Comparison of ENCODE assay signal across 13 mouse cellular contexts in the genomic region with DNA sequence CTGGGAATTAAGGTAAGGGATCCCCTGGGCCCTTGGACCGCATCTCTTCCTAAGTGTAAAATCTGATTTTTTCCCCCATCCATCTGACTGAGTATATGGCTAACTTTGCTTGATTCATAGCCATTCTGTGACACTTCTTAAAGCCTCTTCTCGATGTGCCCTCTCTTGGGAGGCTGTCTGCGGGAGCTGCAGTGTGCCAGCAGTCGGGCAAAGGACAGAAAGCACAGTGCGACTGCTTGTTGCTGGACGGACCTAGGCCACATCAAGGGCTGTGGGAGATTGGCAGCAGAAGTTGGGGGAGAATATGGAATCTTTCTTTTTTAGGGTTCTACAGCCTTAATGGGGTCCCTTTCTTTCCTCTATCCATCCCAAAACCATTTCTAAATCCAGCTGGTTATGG. TPM values are rescaled to one million over a fixed set of nuclear protein-coding genes. Genes with fewer than 3 reads are reported as not detected.
A peak's percentile ranks its signal among the peaks of the same experiment; 100 is the strongest.
DNase-seq lines count a peak whose midpoint lies in the region; ATAC-seq lines count a peak whose summit lies in the region.
"Had no signal": no experiment of that assay in that cellular context is flagged by ENCODE, and none has a peak within 500 bp of the region (broad histone marks: within the 10 kb centered on the region; RNA-seq: fewer than 3 reads in every experiment).

No protein-coding gene starts in this region.

- peaks cover 31% of the 10 kb centered on the region for H3K4me1 ChIP-seq in heart, embryonic 11.5 days (ENCODE audit: control insufficient read depth, insufficient read depth, low read length)
- H3K4me1 ChIP-seq in midbrain, embryonic 14.5 days (ENCODE audit: control insufficient read depth, insufficient read depth, low read length), result peaks cover 29% of the 10 kb centered on the region
- H3K4me1 ChIP-seq in midbrain, embryonic 15.5 days, result peaks cover 33% of the 10 kb centered on the region
- peaks cover 44% of the 10 kb centered on the region for H3K4me1 ChIP-seq in neural tube, embryonic 15.5 days

- no peak overlapping the region for H3K27ac ChIP-seq in heart, embryonic 11.5 days (ENCODE audit: low read depth, low read length)
- no peak overlapping the region for H3K27ac ChIP-seq in midbrain, embryonic 14.5 days (replicated peaks; ENCODE audit: low read depth, low read length)
- no peak overlapping the region for H3K27ac ChIP-seq in midbrain, embryonic 15.5 days
- H3K27ac ChIP-seq in neural tube, embryonic 15.5 days (replicated peaks), result no peak overlapping the region

- no peaks in the 10 kb centered on the region for H3K27me3 ChIP-seq in heart, embryonic 11.5 days (ENCODE audit: control insufficient read depth, insufficient read depth, low read length)
- H3K27me3 ChIP-seq in midbrain, embryonic 14.5 days (ENCODE audit: control insufficient read depth, insufficient read depth, low read length), result no peaks in the 10 kb centered on the region
- H3K27me3 ChIP-seq in midbrain, embryonic 15.5 days (replicated peaks), result no peaks in the 10 kb centered on the region
- H3K27me3 ChIP-seq in neural tube, embryonic 15.5 days (replicated peaks), result no peaks in the 10 kb centered on the region

- no peak overlapping the region for H3K4me3 ChIP-seq in heart, embryonic 11.5 days (ENCODE audit: low read depth, low read length)
- H3K4me3 ChIP-seq in midbrain, embryonic 14.5 days (replicated peaks; ENCODE audit: low read depth, low read length), result no peak overlapping the region
- no peak overlapping the region for H3K4me3 ChIP-seq in midbrain, embryonic 15.5 days
- H3K4me3 ChIP-seq in neural tube, embryonic 15.5 days (replicated peaks), result no peak overlapping the region

- H3K9me3 ChIP-seq in heart, embryonic 11.5 days (replicated peaks; ENCODE audit: control insufficient read depth, low read length), result no peaks in the 10 kb centered on the region
- H3K9me3 ChIP-seq in midbrain, embryonic 14.5 days (ENCODE audit: control insufficient read depth, low read length), result no peaks in the 10 kb centered on the region
- no peaks in the 10 kb centered on the region for H3K9me3 ChIP-seq in midbrain, embryonic 15.5 days
- H3K9me3 ChIP-seq in neural tube, embryonic 15.5 days (replicated peaks), result no peaks in the 10 kb centered on the region
- H3K9me3 ChIP-seq: G1E had no signal

- H3K4me2 ChIP-seq in heart, embryonic 11.5 days, result no peak overlapping the region; the same call in 1 of the 2 replicates
- H3K4me2 ChIP-seq in midbrain, embryonic 14.5 days (ENCODE audit: low read length), result 0 out of 2 replicates have a peak overlapping the region, but pooled peaks have one; percentile 17
- H3K4me2 ChIP-seq in midbrain, embryonic 15.5 days, result no peak overlapping the region
- H3K4me2 ChIP-seq in neural tube, embryonic 15.5 days, result 0 out of 2 replicates have a peak overlapping the region, but pooled peaks have one; percentile 86

- intact Hi-C loops in heart, postnatal 36 days (cut with DNase I), result loop anchor here (5.0 kb wide), 2 partner anchors 163 to 1382 kb away; no protein-coding TSS in a partner anchor

- DNase-seq in heart, postnatal 36 days, result no peak
- peak; percentile 53 for DNase-seq in kidney, adult 9 months
- no peak for DNase-seq in kidney, postnatal 4 days
- no peak for DNase-seq in midbrain, embryonic 14.5 days
- DNase-seq: adrenal gland, postnatal 14 days; cerebellum, postnatal 10 days; gastrocnemius, postnatal 36 days; layer of hippocampus, postnatal 36 days; thymus, adult 2 months had no signal

- WGBS in heart, embryonic 11.5 days (ENCODE audit: insufficient replicate concordance), result 75% methylated on average over 6 of the region's 6 CpGs
- WGBS in midbrain, embryonic 14.5 days, result 69% methylated on average over 6 of the region's 6 CpGs
- 81% methylated on average over 6 of the region's 6 CpGs for WGBS in midbrain, embryonic 15.5 days
- 73% methylated on average over 6 of the region's 6 CpGs for WGBS in neural tube, embryonic 15.5 days

- ATAC-seq in heart, embryonic 11.5 days (replicated peaks; ENCODE audit: insufficient number of reproducible peaks, low FRiP score, low TSS enrichment), result no peak
- ATAC-seq in midbrain, embryonic 14.5 days (ENCODE audit: low FRiP score, low TSS enrichment), result no peak
- no peak for ATAC-seq in midbrain, embryonic 15.5 days (replicated peaks)
- ATAC-seq in neural tube, embryonic 15.5 days (ENCODE audit: low FRiP score), result no peak

- 0 out of 2 replicates have a peak overlapping the region, but pooled peaks have one; percentile 24 for H3K9ac ChIP-seq in heart, embryonic 11.5 days (ENCODE audit: low read depth, low read length)
- H3K9ac ChIP-seq in midbrain, embryonic 14.5 days (replicated peaks; ENCODE audit: low read length), result peak overlapping the region; percentile 23; the same call in 1 of the 2 replicates
- no peak overlapping the region for H3K9ac ChIP-seq in midbrain, embryonic 15.5 days
- no peak overlapping the region for H3K9ac ChIP-seq in neural tube, embryonic 15.5 days (replicated peaks)

- H3K36me3 ChIP-seq in heart, embryonic 11.5 days (ENCODE audit: control insufficient read depth, insufficient read depth, low read length), result peaks cover 4% of the 10 kb centered on the region; the same call in 1 of the 2 replicates
- H3K36me3 ChIP-seq in midbrain, embryonic 14.5 days (ENCODE audit: control insufficient read depth, insufficient read depth, low read length), result peaks cover 24% of the 10 kb centered on the region
- H3K36me3 ChIP-seq in midbrain, embryonic 15.5 days (replicated peaks), result peaks cover 13% of the 10 kb centered on the region; the same call in 1 of the 2 replicates
- H3K36me3 ChIP-seq in neural tube, embryonic 15.5 days, result peaks cover 21% of the 10 kb centered on the region

RNA-seq across cellular contexts. Expression of gene Sufu, which starts 2.7 kb away (rescaled TPM):
- 21.5 and 24.4 TPM in 2 replicates for polyA plus RNA-seq in heart, embryonic 11.5 days (2014; fragmentation: Nextera tagmentation; extraction: Ambion mirVana)
- total RNA-seq in heart, postnatal 36 days (2021), result 10 to 100 TPM; 10.8 to 12.7 TPM
- polyA plus RNA-seq in midbrain, embryonic 14.5 days (2014; fragmentation: Nextera tagmentation; extraction: Ambion mirVana), result 22.0 and 29.1 TPM in 2 replicates
- 24.2 and 24.4 TPM in 2 replicates for polyA plus RNA-seq in midbrain, embryonic 15.5 days (2015; fragmentation: Nextera tagmentation; extraction: Ambion mirVana)
- 18.3 and 21.4 TPM in 2 replicates for polyA plus RNA-seq in neural tube, embryonic 15.5 days (2015; fragmentation: Nextera tagmentation; extraction: Ambion mirVana)

RNA-seq across cellular contexts. Expression of gene Actr1a, which starts 3.8 kb away (rescaled TPM):
- 112 and 130 TPM in 2 replicates for polyA plus RNA-seq in heart, embryonic 11.5 days (2014; fragmentation: Nextera tagmentation; extraction: Ambion mirVana)
- total RNA-seq in heart, postnatal 36 days (2021), result 10 to 100 TPM; 88.4 to 97.0 TPM
- 320 and 379 TPM in 2 replicates for polyA plus RNA-seq in midbrain, embryonic 14.5 days (2014; fragmentation: Nextera tagmentation; extraction: Ambion mirVana)
- 394 and 399 TPM in 2 replicates for polyA plus RNA-seq in midbrain, embryonic 15.5 days (2015; fragmentation: Nextera tagmentation; extraction: Ambion mirVana)
- 281 and 314 TPM in 2 replicates for polyA plus RNA-seq in neural tube, embryonic 15.5 days (2015; fragmentation: Nextera tagmentation; extraction: Ambion mirVana)

RNA-seq across cellular contexts. Expression of gene 2310034G01Rik, which starts 49.3 kb away (rescaled TPM):
- 0.90 and 1.0 TPM in 2 replicates for polyA plus RNA-seq in heart, embryonic 11.5 days (2014; fragmentation: Nextera tagmentation; extraction: Ambion mirVana)
- under 1 TPM; 0.33 to 0.50 TPM for total RNA-seq in heart, postnatal 36 days (2021)
- 2.8 and 3.1 TPM in 2 replicates for polyA plus RNA-seq in midbrain, embryonic 14.5 days (2014; fragmentation: Nextera tagmentation; extraction: Ambion mirVana)
- 2.0 and 2.8 TPM in 2 replicates for polyA plus RNA-seq in midbrain, embryonic 15.5 days (2015; fragmentation: Nextera tagmentation; extraction: Ambion mirVana)
- 2.4 and 2.7 TPM in 2 replicates for polyA plus RNA-seq in neural tube, embryonic 15.5 days (2015; fragmentation: Nextera tagmentation; extraction: Ambion mirVana)
- total RNA-seq: G1E had no signal
- polyA plus RNA-seq: G1E had no signal

RNA-seq across cellular contexts. Expression of gene Mfsd13a, which starts 58.5 kb away (rescaled TPM):
- 3.1 and 4.0 TPM in 2 replicates for polyA plus RNA-seq in heart, embryonic 11.5 days (2014; fragmentation: Nextera tagmentation; extraction: Ambion mirVana)
- 1 to 10 TPM; 2.4 to 2.5 TPM for total RNA-seq in heart, postnatal 36 days (2021)
- polyA plus RNA-seq in midbrain, embryonic 14.5 days (2014; fragmentation: Nextera tagmentation; extraction: Ambion mirVana), result 7.2 and 7.7 TPM in 2 replicates
- 11.1 and 11.7 TPM in 2 replicates for polyA plus RNA-seq in midbrain, embryonic 15.5 days (2015; fragmentation: Nextera tagmentation; extraction: Ambion mirVana)
- 13.2 and 13.9 TPM in 2 replicates for polyA plus RNA-seq in neural tube, embryonic 15.5 days (2015; fragmentation: Nextera tagmentation; extraction: Ambion mirVana)
- total RNA-seq: G1E had no signal

Comparison
In these comparisons a context has a peak if more than half of its experiments do, and no peak if none do; other contexts are left out.
1. H3K4me2 ChIP-seq: peak in midbrain, embryonic 14.5 days (single experiment) and neural tube, embryonic 15.5 days (single experiment); none in heart, embryonic 11.5 days (single experiment) and midbrain, embryonic 15.5 days (single experiment).
2. H3K9ac ChIP-seq: peak in heart, embryonic 11.5 days (single experiment) and midbrain, embryonic 14.5 days (single experiment); none in midbrain, embryonic 15.5 days (single experiment) and neural tube, embryonic 15.5 days (single experiment).